Mouse (Mus musculus) layer of hippocampus, adult 11-12 months (tissue): ENCODE results near the gene Zbtb38.
A peak's percentile ranks its signal among the peaks of the same experiment; 100 is the strongest.
"Not testable (repeated sequence)": the region's sequence is repeated elsewhere in the genome, so short reads cannot be mapped to it uniquely, and the experiment has no call there.

Experiments
- DNase-seq: peaks from one replicate; pipeline ENCODE4 v3.0.0; 2022; ENCODE audit warnings: low spot score

Gene Zbtb38

GRCm38 (mm10) chr9:96684165-96684792 is 68.4 kb downstream of the Zbtb38 start:
- DNase-seq, result no peak

DNA sequence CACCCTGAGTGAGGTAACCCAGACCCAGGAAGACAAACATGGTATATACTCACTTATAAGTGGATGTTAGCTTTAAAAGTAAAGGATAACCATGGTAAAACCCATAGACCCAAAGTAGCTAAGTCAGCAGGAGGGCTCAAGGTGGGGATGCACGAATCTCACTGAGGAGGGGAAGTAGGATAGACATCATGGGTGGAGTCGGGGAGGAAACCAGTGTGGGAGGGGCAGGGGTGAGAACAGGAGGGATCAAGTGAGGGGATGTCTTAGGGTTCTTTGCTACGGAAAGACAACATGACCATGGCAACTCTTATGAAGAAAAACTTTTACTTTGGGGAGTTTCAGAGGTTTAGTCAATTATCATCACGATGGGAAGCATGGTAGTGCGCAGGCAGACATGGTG is 74.0 kb downstream of the Zbtb38 start:
- DNase-seq, result no peak

GRCm38 (mm10) chr9:96677711-96678110 is 74.9 kb downstream of the Zbtb38 start:
- DNase-seq, result not testable (repeated sequence)

GRCm38 (mm10) chr9:96676671-96677070 is 76.0 kb downstream of the Zbtb38 start:
- no peak for DNase-seq

DNA sequence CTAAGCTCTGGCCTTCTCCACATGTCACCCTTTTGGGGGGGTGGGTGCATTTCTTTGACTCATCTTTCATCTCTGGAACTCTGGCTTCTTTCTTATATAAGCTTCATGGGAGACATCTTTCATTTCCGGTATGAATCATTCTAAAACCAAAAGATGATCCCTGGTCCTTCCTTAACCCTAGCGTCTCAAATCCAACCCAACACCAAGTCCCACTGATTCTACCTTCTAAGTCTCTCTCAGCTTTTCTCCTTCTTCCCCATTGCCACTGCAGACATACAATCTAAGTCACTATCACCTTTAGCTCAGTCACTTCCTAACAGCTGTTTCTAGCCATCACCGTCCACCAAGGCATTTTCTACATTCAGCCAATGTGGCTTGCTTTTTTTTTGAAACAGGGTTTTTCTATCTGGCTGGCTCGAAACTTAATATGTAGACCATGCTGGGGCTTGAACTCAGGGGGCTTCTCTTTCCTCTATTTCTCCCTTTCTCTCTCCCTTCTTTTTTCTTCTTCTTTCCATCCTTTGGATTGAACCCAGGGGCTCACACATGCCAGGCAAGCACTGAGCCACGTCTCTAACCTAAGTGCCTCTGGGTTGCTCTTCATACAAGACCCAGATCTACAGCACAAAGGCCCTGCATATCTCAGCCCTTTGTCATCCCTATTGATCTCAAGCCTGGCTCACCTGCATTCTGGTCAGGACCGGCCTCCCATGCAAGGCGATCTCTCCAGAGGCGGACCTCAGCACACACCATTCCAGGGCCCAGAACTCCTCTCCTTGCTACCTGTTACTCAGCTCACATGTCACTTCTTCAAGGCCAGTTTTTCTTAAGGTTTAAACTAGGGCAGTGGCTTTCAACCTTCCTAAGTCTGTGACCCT is 76.6 kb downstream of the Zbtb38 start:
- DNase-seq, result no peak

DNA sequence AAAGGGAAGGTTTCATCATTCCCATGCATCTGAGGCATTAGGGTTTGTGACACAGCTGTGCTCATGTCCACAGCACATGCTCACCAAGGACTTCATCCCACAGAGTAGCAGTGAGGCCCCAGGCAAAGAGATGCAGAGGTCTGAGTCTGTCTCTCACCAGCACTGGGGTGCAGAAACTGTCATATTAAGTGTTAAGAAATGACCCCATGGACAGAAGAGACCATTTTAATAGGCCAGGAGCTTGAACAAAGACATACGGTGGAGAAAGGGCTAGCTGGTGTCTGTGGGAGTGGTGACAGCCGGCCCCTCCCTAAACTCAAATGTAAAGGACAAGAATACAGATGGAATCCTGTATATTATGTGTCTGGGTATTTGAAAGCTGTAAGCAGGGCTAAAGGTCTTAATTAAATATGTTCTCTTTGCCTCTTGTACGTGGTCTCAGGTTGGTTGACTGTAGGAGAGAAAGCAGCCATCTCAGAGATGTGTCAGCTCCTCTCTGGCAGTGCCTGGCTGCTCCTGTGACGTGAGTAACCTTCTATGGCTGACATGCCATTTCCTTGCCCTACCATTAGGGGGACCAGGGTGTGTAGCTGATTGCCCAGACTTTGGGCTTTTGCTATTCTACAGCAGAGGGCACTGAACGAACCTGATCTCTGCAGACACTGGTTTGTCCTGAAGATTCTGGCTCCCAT is 77.4 kb downstream of the Zbtb38 start:
- DNase-seq, result no peak

DNA sequence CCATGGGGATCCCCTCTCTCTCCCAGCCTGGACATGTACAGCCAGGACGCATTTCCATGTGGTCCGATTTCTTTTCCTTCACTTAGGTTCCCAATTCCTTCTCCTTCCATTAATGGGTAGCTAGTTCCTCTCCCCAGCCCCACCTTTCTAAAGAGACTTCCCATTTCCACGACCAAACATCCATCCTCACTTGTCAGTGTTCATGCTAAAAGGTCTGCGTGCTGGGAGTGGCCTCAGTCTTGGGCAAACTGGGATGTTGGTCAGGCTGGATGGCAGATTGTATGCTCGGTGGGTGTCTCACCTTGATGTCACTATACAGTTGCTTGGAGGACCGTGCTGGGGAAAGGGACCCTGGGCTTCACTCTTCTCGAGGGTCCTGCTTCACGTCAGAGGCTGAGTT is 78.3 kb downstream of the Zbtb38 start:
- DNase-seq, result no peak

GRCm38 (mm10) chr9:96672466-96672865 is 80.2 kb downstream of the Zbtb38 start:
- no peak for DNase-seq

- DNase-seq, result no peak
These were observed 81.4 kb downstream of the Zbtb38 start for GRCm38 (mm10) chr9:96671249-96671648.

GRCm38 (mm10) chr9:96669877-96670276 is 82.8 kb downstream of the Zbtb38 start:
- DNase-seq, result peak; percentile 98

DNA sequence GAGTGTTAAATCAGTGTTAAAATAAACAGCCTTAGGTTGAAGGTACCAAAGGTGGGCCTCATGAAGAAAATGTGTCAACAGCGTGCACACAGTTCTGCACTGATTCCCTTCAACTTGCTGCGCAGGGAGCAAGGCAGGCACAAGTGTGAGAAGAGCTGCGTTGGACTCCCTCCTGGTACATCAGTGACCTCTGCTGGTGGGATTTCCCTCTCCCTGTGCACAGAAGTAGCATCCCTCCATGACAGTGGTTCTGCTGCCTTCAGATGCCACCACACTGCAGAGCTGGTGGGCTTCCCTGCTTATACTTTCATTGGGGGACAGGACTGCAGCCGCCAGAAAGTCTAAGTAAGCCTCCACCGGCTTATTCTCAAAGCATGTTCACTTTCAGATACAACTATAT is 84.0 kb downstream of the Zbtb38 start:
- peak; percentile 81 for DNase-seq

DNA sequence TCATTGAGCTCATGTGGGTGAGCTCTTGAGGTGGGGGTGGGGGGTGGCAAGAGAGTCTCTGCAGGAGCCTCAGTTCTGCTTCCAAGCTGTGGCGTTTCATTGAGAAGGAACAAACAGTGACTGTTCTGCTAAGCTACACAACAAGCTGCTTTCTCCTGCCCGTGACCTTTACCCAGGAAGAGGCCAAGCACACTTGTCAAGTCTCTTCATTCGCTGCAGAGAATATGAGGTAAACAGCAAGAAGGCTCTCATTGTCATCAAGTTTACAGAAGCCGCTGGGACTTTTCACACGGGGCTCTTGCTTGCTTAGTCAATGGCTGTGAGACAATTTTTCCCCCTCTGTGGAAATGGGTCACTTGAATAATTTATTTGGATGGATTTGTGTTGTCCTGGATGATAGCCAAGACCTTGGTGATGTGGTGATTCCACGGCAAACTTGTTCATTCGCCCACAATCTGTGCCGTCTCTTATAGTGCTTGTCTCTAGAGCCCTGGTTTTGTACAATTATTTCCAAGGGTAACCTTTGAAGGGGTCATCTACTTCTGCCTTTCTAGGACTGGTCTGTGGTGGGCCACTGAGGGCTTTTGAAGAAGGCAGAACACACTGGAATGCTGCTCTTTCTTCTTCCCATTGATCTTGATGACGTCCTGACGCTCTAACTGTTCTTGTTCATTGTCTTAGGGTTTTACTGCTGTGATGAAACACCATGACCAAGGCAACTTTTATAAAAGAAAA is 92.0 kb downstream of the Zbtb38 start:
- DNase-seq, result peak; percentile 24

DNA sequence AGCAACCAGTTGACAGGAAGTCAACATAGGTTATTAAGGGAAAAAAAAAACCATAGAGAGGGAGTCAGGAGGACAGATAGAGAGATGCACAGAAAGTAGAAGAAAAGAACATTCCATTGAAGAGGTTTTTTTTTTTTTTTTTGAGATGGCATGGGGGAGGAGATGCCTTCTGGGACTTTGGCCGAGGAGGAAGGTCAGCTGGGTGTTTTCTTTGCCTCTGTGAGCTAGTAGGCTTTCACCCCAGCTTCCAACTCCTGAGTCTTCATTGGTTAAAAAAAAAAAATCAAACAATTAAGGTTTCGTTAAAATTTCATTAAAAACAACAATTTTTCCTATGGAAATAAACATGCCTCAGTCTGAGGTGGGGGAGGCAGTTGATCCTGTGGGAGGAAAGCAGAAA is 92.8 kb downstream of the Zbtb38 start:
- no peak for DNase-seq

DNA sequence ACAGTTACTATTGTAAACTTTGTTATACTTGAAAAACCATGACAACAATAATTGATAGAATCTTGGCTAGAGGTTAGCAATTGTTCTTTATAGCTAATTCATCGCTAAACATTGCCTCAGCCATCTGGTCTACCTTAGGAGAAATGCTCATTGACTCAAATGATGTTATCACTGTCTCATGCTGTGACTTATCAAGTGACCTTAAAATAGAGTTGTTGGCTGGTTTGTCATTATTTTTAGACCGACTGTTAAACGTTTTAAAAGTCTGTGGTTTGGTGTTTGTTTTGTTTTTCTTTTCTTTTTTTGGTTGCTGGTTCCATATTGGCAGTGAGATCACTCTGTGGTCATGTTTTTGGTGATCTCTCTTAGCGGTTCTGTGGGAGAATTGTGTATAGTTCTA is 99.1 kb downstream of the Zbtb38 start:
- DNase-seq, result no peak

GRCm38 (mm10) chr9:96652763-96653162 is 99.9 kb downstream of the Zbtb38 start:
- DNase-seq, result no peak

- DNase-seq, result no peak
These were observed 101.8 kb downstream of the Zbtb38 start for GRCm38 (mm10) chr9:96650807-96651206.

DNA sequence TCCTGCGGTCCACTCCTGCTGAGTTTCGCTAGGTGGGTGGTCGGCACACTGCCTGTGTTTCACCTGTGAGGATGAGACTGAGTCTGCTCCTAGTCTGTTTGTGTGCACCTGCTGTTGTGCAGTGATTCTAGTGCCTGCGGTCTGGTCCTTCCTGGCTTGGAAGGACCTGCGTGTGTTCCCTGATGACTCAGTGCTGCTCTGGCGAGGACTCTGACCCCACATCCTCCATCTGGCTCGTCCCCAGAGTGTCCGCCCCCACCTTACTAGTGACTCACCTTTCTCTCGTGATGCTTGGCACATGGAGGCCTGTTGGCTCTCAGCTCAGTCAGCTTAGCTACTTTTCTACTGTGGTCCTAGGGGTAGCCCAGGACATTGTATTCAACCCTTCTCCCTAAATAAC is 102.7 kb downstream of the Zbtb38 start:
- no peak for DNase-seq

GRCm38 (mm10) chr9:96649362-96649761 is 103.3 kb downstream of the Zbtb38 start:
- DNase-seq, result peak; percentile 24

DNA sequence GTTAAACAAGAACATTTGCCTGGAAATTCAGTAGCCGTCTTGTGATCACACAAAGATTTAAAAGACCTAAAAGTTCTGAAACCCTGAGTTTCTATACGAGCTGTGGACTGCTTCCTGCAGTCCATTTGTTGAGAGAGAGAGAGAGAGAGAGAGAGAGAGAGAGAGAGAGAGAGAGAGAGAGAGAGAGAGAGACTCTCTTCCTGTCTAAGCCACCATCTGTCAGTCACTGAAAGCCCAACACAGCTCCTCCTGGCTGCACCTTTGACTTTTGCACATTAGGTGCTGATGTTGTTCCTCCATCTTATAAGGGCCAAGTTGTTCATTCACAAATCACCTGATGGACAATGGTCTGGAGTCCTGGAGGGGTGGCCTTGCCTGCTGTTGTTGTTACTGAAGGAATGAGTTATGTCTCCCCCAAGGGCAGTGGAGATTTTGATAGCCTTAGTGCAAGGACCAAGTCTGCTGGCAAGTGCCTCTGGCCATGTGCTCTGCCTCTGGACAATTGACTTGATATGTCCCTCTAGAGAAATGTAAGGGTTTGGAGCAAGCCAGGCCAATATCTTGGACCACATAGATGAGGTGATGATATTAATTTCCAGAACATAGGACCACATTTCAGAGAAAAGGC is 105.8 kb downstream of the Zbtb38 start:
- no peak for DNase-seq

- no peak for DNase-seq
These were observed 107.8 kb downstream of the Zbtb38 start for GRCm38 (mm10) chr9:96644840-96645239.

GRCm38 (mm10) chr9:96644002-96644401 is 108.6 kb downstream of the Zbtb38 start:
- DNase-seq, result not testable (repeated sequence)

DNA sequence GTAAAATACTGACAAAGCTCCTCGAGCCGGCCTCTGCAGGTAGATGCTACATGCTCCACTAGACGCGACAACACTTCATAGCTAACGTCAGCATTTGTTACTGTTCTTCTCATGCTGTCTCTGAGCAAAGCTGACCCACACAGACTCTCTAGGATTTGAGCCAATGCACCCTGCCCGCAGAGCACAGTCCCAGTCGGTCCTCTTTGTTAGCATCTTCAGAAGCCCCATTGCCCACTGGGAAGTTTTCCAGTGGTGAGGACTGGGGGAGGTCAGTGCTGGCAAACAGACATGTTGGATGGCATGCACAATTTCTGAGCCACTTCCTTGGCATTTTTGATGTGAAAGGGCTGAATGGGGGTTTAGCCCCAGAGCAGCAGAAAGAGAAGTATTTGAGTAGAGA is 113.2 kb downstream of the Zbtb38 start:
- peak; percentile 22 for DNase-seq
